Mouse (Mus musculus) midbrain, embryonic 13.5 days (tissue): Measurements from ENCODE around the gene Tmem45a. TPM values are rescaled to one million over a fixed set of nuclear protein-coding genes. Genes with fewer than 3 reads are reported as not detected.
"Not testable (repeated sequence)": the region's sequence is repeated elsewhere in the genome, so short reads cannot be mapped to it uniquely, and the experiment has no call there.

Experiments
- ATAC-seq: fragments of 200-750 bp; cut with Nextera tagmentation; 2 replicates; pipeline ENCODE4 v1.8.0; 2017; ENCODE audit warnings: mild to moderate bottlenecking, moderate TSS enrichment, moderate library complexity
- H3K27ac ChIP-seq: fragments of 300-500 bp; sonication (generic); 2 replicates; pipeline ENCODE4 v1.5.1; 2015; ENCODE audit warnings: inconsistent platforms, mild to moderate bottlenecking, moderate library complexity
- H3K27me3 ChIP-seq: fragments of 300-500 bp; sonication (generic); 2 replicates; pipeline ENCODE4 v1.6.1; 2015; ENCODE audit warnings: mild to moderate bottlenecking, inconsistent platforms
- H3K36me3 ChIP-seq: fragments of 300-500 bp; sonication (generic); 2 replicates; pipeline ENCODE4 v1.6.1; 2015; ENCODE audit warnings: mild to moderate bottlenecking, inconsistent platforms
- H3K4me1 ChIP-seq: fragments of 300-500 bp; sonication (generic); replicated peaks from 2 replicates; pipeline ENCODE4 v1.6.1; 2015; ENCODE audit warnings: inconsistent platforms
- H3K4me2 ChIP-seq: fragments of 300-500 bp; sonication (generic); replicated peaks from 2 replicates; pipeline ENCODE4 v1.6.1; 2015; ENCODE audit warnings: moderate library complexity, mild to moderate bottlenecking, inconsistent platforms
- H3K4me3 ChIP-seq: fragments of 300-500 bp; sonication (generic); replicated peaks from 2 replicates; pipeline ENCODE4 v1.5.1; 2015; ENCODE audit warnings: mild to moderate bottlenecking, inconsistent platforms
- H3K9ac ChIP-seq: fragments of 300-500 bp; sonication (generic); replicated peaks from 2 replicates; pipeline ENCODE4 v1.6.1; 2015; ENCODE audit warnings: mild to moderate bottlenecking, inconsistent platforms
- H3K9me3 ChIP-seq: fragments of 300-500 bp; sonication (generic); 2 replicates; pipeline ENCODE4 v1.6.1; 2016; ENCODE audit warnings: mild to moderate bottlenecking, inconsistent platforms
- WGBS: fragments of 180-500 bp; shearing (Covaris S2); methylation state at CpG from one replicate; pipeline ENCODE4 v1.1.7; 2015; 5-methylcytosine and 5-hydroxymethylcytosine counted together
- polyA plus RNA-seq: library from polyadenylated mRNA; unstranded; fragments of >200 nt; fragmentation: Nextera tagmentation; extraction: Ambion mirVana; gene quantifications from 2 replicates; pipeline ENCODE4 v1.2.1, GENCODE M21; 2015

The Tmem45a gene
- polyA plus RNA-seq, result 3.7 and 4.7 TPM in 2 replicates

DNA sequence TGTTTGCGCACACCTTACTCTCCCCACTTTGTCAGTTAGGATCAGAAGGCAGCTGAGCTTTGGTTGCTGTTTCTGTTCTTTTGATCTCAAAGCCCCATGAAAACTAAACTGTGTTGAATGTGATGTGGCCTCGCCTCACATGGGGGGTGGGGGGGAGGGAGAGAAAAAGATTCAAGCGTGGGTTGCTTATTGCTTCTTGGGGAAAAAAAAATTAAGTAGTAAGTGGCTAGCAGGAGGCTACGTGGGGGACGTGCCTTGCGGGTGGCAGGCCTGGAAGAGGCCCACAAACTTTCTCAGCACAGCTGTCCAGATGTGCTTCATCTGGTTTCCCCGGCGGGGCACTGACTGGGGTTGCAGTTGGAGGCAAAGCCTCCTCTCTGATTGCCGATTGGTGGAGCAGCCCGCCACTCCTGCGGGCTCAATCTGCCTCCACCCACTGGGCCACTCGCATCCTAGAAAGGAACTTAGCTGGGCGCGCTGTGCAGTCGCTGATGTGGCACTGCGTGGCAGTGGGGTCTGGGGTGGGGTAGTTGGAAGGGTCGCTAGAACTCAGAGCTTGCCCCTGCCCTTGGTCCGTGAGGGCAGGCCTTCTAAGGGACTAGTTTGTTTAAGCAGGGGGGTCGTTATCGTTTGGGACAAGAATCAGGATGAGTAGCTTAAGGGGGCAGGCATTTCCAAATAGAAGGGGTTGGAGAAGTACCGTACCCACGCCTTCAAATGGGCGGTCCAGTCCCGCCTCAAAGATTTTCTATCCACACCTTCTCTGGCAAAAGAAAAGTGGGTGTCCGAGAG, at the start of gene Tmem45a:
Gene Tmem45a (minus strand): TSS at position 343 of the 792 bp plus-strand sequence.
- Histone ChIP-seq H3K9ac (peak within 1 kb of the TSS; percentile 55), H3K9me3 (no peaks in the 10 kb centered on the region)
- 5% methylated on average over 25 of the region's 25 CpGs for WGBS

GRCm38 (mm10) chr16:56928023-56928422, 42.1 kb upstream of the Tmem45a start, which contains the start of gene Lnp1:
Lnp1 (minus strand) TSS chr16:56928061.
- WGBS, result 46% methylated on average over 3 of the region's 3 CpGs
- Histone ChIP-seq H3K27me3 (no peaks in the 10 kb centered on the region), H3K9me3 (no peaks in the 10 kb centered on the region), H3K4me3 (no peak within 1 kb of the TSS), H3K36me3 (no peaks in the 10 kb centered on the region), H3K4me2 (no peak within 1 kb of the TSS), H3K4me1 (0 out of 2 replicates have a peak, but pooled peaks cover 5% of the 10 kb centered on the region), H3K27ac (no peak within 1 kb of the TSS), H3K9ac (no peak within 1 kb of the TSS)
- peak; percentile 86 for ATAC-seq

More for the DNA sequence above, at the start of gene Tmem45a:
- Histone ChIP-seq H3K27ac (no peak within 1 kb of the TSS), H3K4me1 (peaks cover 10% of the 10 kb centered on the region), H3K27me3 (no peaks in the 10 kb centered on the region), H3K36me3 (no peaks in the 10 kb centered on the region), H3K4me2 (peak within 1 kb of the TSS; percentile 80), H3K4me3 (peak within 1 kb of the TSS; percentile 49)
- ATAC-seq, result peak; percentile 99

GRCm38 (mm10) chr16:56920102-56920657, 34.2 kb upstream of the Tmem45a start:
- H3K4me2 ChIP-seq, result no peak overlapping the region
- H3K27ac ChIP-seq, result no peak overlapping the region
- H3K9ac ChIP-seq, result no peak overlapping the region
- no peaks in the 10 kb centered on the region for H3K36me3 ChIP-seq
- no peaks in the 10 kb centered on the region for H3K4me1 ChIP-seq
- H3K9me3 ChIP-seq, result no peaks in the 10 kb centered on the region
- peak; percentile 84 for ATAC-seq
- H3K4me3 ChIP-seq, result no peak overlapping the region
- no peaks in the 10 kb centered on the region for H3K27me3 ChIP-seq
- WGBS, result 23% methylated on average over 8 of the region's 8 CpGs

GRCm38 (mm10) chr16:56917230-56917629, 31.3 kb upstream of the Tmem45a start:
- Histone ChIP-seq H3K9me3 (no peaks in the 10 kb centered on the region), H3K4me3 (no peak overlapping the region), H3K36me3 (no peaks in the 10 kb centered on the region), H3K27ac (no peak overlapping the region), H3K4me1 (no peaks in the 10 kb centered on the region), H3K9ac (no peak overlapping the region), H3K27me3 (no peaks in the 10 kb centered on the region), H3K4me2 (no peak overlapping the region)
- WGBS, result 85% methylated on average over 7 of the region's 7 CpGs
- ATAC-seq, result no peak

DNA sequence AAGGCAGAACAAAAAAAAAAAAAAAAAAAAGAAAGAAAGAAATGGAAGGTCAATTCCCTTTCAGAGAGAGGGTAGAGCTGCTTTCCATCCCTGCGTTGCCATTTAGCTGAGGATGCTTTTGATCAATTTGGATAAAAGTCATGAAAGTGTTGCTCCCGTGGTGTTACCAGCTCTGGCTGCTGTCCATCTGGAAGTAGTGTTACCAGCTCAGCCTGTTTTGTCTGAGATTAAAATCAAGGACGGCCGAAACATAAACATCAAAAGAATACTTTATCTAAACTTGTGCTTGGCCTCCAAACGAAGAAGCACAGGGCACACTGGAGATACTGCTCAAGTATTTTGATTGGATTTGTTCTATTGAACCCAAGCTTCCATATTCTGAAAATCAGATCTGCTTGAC, 23.0 kb upstream of the Tmem45a start:
- no peak overlapping the region for H3K4me3 ChIP-seq
- WGBS, result 66% methylated on average over 5 of the region's 5 CpGs
- no peak overlapping the region for H3K9ac ChIP-seq
- H3K36me3 ChIP-seq, result no peaks in the 10 kb centered on the region
- H3K9me3 ChIP-seq, result no peaks in the 10 kb centered on the region
- H3K27me3 ChIP-seq, result no peaks in the 10 kb centered on the region
- ATAC-seq, result no peak
- no peak overlapping the region for H3K4me2 ChIP-seq
- no peaks in the 10 kb centered on the region for H3K4me1 ChIP-seq
- H3K27ac ChIP-seq, result no peak overlapping the region

DNA sequence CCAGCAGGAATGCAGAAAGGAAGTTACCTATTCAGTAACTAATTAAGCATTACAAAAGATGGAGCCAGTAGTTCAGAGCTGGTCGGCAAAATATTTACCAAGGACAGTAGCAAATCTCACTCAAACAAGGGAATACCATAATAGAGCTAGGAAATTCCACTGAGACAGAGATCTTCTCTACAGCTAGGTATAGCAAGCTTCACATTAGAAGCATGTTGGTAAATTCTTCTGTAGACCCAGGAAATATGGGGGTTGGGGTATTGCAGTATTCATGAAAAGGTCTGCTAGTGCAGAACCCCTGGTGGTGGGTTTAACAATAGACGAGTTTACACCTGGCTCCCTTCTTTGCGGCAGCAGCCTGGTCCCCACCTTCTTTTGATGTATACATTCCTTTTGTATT, 16.2 kb upstream of the Tmem45a start:
- H3K9ac ChIP-seq, H3K4me3 ChIP-seq, H3K9me3 ChIP-seq, H3K27ac ChIP-seq, ATAC-seq, H3K36me3 ChIP-seq, H3K27me3 ChIP-seq, H3K4me1 ChIP-seq, H3K4me2 ChIP-seq: not testable (repeated sequence)
- WGBS, result 69% methylated on average over 3 of the region's 3 CpGs

GRCm38 (mm10) chr16:56891583-56891982, 5.6 kb upstream of the Tmem45a start:
- no peak overlapping the region for H3K4me3 ChIP-seq
- H3K4me2 ChIP-seq, result no peak overlapping the region
- no peak for ATAC-seq
- H3K36me3 ChIP-seq, result no peaks in the 10 kb centered on the region
- H3K4me1 ChIP-seq, result 0 out of 2 replicates have a peak, but pooled peaks cover 3% of the 10 kb centered on the region
- no peak overlapping the region for H3K9ac ChIP-seq
- H3K27ac ChIP-seq, result no peak overlapping the region
- no peaks in the 10 kb centered on the region for H3K9me3 ChIP-seq
- 88% methylated on average over 5 of the region's 5 CpGs for WGBS
- H3K27me3 ChIP-seq, result no peaks in the 10 kb centered on the region

GRCm38 (mm10) chr16:56886616-56887116, 700 bp upstream of the Tmem45a start:
- no peak overlapping the region for H3K27ac ChIP-seq
- H3K9me3 ChIP-seq, result no peaks in the 10 kb centered on the region
- 12% methylated on average over 9 of the region's 9 CpGs for WGBS
- H3K4me1 ChIP-seq, result peaks cover 10% of the 10 kb centered on the region
- no peak for ATAC-seq
- no peaks in the 10 kb centered on the region for H3K27me3 ChIP-seq
- no peaks in the 10 kb centered on the region for H3K36me3 ChIP-seq
- peak overlapping the region; percentile 49 for H3K4me3 ChIP-seq
- H3K9ac ChIP-seq, result peak overlapping the region; percentile 55; the same call in 1 of the 2 replicates
- H3K4me2 ChIP-seq, result peak overlapping the region; percentile 80

DNA sequence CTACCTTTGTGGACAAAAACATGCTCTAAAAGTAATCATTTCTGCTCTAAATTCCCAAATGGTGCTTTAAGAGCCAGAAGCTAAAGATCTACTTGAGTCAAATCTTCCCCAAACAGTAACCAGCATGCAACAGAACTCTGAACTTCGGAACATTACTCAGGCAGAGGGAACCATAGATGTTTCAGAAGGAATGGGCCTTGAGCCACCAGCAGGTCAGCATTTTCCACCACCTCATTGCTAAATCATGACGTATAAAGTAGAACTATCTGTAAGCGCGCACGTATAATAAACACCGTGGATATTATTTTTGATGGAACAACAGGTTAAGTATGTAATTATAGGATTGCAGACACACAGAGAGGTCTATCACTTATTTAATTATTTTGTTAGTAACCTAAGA, 1.2 kb downstream of the Tmem45a start:
- H3K4me3 ChIP-seq, result no peak overlapping the region
- no peaks in the 10 kb centered on the region for H3K9me3 ChIP-seq
- H3K27ac ChIP-seq, result no peak overlapping the region
- 98% methylated on average over 6 of the region's 6 CpGs for WGBS
- H3K4me2 ChIP-seq, result no peak overlapping the region
- H3K4me1 ChIP-seq, result peaks cover 10% of the 10 kb centered on the region
- no peaks in the 10 kb centered on the region for H3K36me3 ChIP-seq
- no peak for ATAC-seq
- H3K27me3 ChIP-seq, result no peaks in the 10 kb centered on the region
- H3K9ac ChIP-seq, result no peak overlapping the region

- Histone ChIP-seq H3K4me2 (no peak overlapping the region), H3K4me3 (no peak overlapping the region), H3K36me3 (no peaks in the 10 kb centered on the region), H3K9ac (no peak overlapping the region), H3K9me3 (no peaks in the 10 kb centered on the region), H3K27ac (no peak overlapping the region), H3K27me3 (no peaks in the 10 kb centered on the region), H3K4me1 (no peaks in the 10 kb centered on the region)
- 37% methylated on average over 2 of the region's 2 CpGs for WGBS
- no peak for ATAC-seq
These were observed 12.6 kb downstream of the Tmem45a start for GRCm38 (mm10) chr16:56873410-56873809.

DNA sequence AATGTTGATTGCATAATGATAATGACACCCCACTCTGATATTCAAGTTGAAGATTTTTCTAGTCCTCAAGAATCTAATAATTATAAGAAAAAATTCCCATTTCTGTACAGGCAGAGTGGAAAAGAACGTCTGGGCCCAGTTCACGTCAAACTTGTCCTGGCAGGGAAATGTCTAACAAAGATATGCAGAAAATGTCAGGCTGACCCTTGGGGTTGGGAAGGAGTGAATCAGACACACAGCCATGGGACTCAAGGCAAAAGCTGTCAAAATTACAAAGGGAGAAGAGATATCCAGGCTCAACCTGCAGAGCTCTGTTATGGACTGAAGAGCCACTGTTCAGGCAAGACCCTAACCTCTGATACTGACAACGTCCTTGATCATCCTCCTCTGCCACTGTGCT, 15.5 kb downstream of the Tmem45a start:
- Histone ChIP-seq H3K36me3 (no peaks in the 10 kb centered on the region), H3K9me3 (no peaks in the 10 kb centered on the region), H3K4me2 (no peak overlapping the region), H3K4me3 (no peak overlapping the region), H3K27me3 (no peaks in the 10 kb centered on the region), H3K4me1 (no peaks in the 10 kb centered on the region), H3K27ac (no peak overlapping the region), H3K9ac (no peak overlapping the region)
- no peak for ATAC-seq
- WGBS, result 83% methylated on average over 3 of the region's 3 CpGs

GRCm38 (mm10) chr16:56868361-56868760, 17.6 kb downstream of the Tmem45a start:
- 82% methylated on average over 5 of the region's 5 CpGs for WGBS
- no peak for ATAC-seq
- H3K27ac ChIP-seq, result no peak overlapping the region

More at GRCm38 (mm10) chr16:56868361-56868760, 17.6 kb downstream of the Tmem45a start:
- Histone ChIP-seq H3K4me3 (no peak overlapping the region), H3K9me3 (no peaks in the 10 kb centered on the region), H3K4me2 (no peak overlapping the region), H3K36me3 (no peaks in the 10 kb centered on the region), H3K27me3 (no peaks in the 10 kb centered on the region), H3K9ac (no peak overlapping the region), H3K4me1 (no peaks in the 10 kb centered on the region)
